Mouse (Mus musculus): ENCODE measurements around the gene Crebbp. TPM values are rescaled to one million over a fixed set of nuclear protein-coding genes. Genes with fewer than 3 reads are reported as not detected.

Gene Crebbp
- total and polyA plus RNA-seq, 2 experiments = 8.4 to 10.1 TPM

DNA sequence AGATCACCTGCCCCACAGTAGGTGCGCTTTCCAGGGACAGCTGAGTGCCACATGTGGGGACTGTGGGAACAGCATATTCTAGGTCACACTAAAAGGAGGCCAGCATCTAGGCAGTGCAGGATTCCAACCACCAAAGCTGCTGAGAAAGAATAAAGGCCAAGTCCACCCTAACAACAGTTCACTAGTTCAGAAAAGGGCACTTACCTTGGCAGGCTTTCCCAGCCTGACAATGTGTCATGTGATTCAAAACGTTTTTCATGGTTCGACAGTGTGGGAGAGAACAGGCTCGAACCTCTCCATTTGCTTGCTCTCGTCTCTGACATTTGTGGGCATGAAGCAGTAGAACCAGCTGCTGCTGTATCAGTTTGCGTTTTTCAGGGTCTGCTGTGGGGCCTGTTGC, 75.3 kb downstream of the Crebbp start:
- Histone ChIP-seq H3K79me2 (ENCODE audit: control insufficient read depth, insufficient read depth, low read length) (peaks cover 18% of the 10 kb centered on the region), H3K9ac (ENCODE audit: low read depth, low read length) (no peak overlapping the region), H3K27ac (replicated peaks; ENCODE audit: insufficient read depth, low read depth, low read length) (no peak overlapping the region), H3K4me3 (ENCODE audit: insufficient read depth, low read depth, low read length) (no peak overlapping the region), H3K4me1 (ENCODE audit: control insufficient read depth, insufficient read depth, low read length) (peaks cover 2% of the 10 kb centered on the region; the same call in 1 of the 2 replicates), H3K27me3 (ENCODE audit: control insufficient read depth, insufficient read depth, low read length) (no peaks in the 10 kb centered on the region), H3K36me3 (ENCODE audit: control insufficient read depth, insufficient read depth, low read length) (peaks cover 25% of the 10 kb centered on the region)
- TF ChIP-seq POLR2A (IDR thresholded peaks at IDR 0.05; ENCODE audit: extremely low read depth, insufficient read depth, low read length) (no peak), CTCF (IDR thresholded peaks at IDR 0.05; ENCODE audit: low read depth, low read length) (no peak)
- peak; percentile 70 for DNase-seq (ENCODE audit: extremely low read depth, low read depth, low spot score)
- WGBS = 49% methylated on average over 6 of the region's 6 CpGs

DNA sequence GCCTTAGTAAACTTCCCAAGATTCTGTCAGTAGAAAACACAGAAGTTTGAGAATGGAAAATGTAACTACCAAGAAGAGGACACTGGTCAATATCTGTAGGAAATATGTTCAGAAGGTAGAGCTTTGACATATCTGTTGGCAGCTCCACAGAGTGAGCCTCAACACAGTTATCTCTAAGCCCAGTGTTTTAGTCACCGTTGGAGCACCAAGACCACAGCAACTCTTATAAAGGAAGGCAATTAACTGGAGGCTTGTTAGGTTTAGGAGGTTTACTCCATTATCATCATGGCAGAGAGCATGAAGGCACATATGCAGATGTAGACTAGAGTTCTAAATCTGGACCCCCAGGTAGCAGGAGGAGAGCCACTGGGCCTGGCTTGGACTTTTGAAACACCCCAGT, 80.0 kb downstream of the Crebbp start:
- 93% methylated on average over 1 of the region's 1 CpGs for WGBS
- no peaks in the 10 kb centered on the region for H3K27me3 ChIP-seq (ENCODE audit: control insufficient read depth, insufficient read depth, low read length)
- DNase-seq (ENCODE audit: extremely low read depth, low read depth, low spot score) = no peak
- peaks cover 28% of the 10 kb centered on the region for H3K36me3 ChIP-seq (ENCODE audit: control insufficient read depth, insufficient read depth, low read length)
- H3K79me2 ChIP-seq (ENCODE audit: control insufficient read depth, insufficient read depth, low read length) = peaks cover 18% of the 10 kb centered on the region; the same call in 1 of the 2 replicates
- no peak overlapping the region for H3K9ac ChIP-seq (ENCODE audit: low read depth, low read length)
- H3K4me1 ChIP-seq (ENCODE audit: control insufficient read depth, insufficient read depth, low read length) = no peaks in the 10 kb centered on the region
- TF ChIP-seq CTCF (IDR thresholded peaks at IDR 0.05; ENCODE audit: low read depth, low read length) (no peak), POLR2A (IDR thresholded peaks at IDR 0.05; ENCODE audit: extremely low read depth, insufficient read depth, low read length) (no peak)
- no peak overlapping the region for H3K4me3 ChIP-seq (ENCODE audit: insufficient read depth, low read depth, low read length)
- H3K27ac ChIP-seq (replicated peaks; ENCODE audit: insufficient read depth, low read depth, low read length) = no peak overlapping the region

- Histone ChIP-seq H3K9ac (ENCODE audit: low read depth, low read length) (no peak overlapping the region), H3K4me3 (ENCODE audit: insufficient read depth, low read depth, low read length) (no peak overlapping the region), H3K79me2 (ENCODE audit: control insufficient read depth, insufficient read depth, low read length) (peaks cover 4% of the 10 kb centered on the region; the same call in 1 of the 2 replicates), H3K27ac (replicated peaks; ENCODE audit: insufficient read depth, low read depth, low read length) (no peak overlapping the region), H3K36me3 (ENCODE audit: control insufficient read depth, insufficient read depth, low read length) (peaks cover 34% of the 10 kb centered on the region), H3K27me3 (ENCODE audit: control insufficient read depth, insufficient read depth, low read length) (no peaks in the 10 kb centered on the region), H3K4me1 (ENCODE audit: control insufficient read depth, insufficient read depth, low read length) (no peaks in the 10 kb centered on the region)
- TF ChIP-seq POLR2A (IDR thresholded peaks at IDR 0.05; ENCODE audit: extremely low read depth, insufficient read depth, low read length) (no peak), CTCF (IDR thresholded peaks at IDR 0.05; ENCODE audit: low read depth, low read length) (no peak)
- 80% methylated on average over 1 of the region's 1 CpGs for WGBS
- DNase-seq (ENCODE audit: extremely low read depth, low read depth, low spot score) = no peak
Measured at GRCm38 (mm10) chr16:4128894-4129293, 84.9 kb downstream of the Crebbp start.

DNA sequence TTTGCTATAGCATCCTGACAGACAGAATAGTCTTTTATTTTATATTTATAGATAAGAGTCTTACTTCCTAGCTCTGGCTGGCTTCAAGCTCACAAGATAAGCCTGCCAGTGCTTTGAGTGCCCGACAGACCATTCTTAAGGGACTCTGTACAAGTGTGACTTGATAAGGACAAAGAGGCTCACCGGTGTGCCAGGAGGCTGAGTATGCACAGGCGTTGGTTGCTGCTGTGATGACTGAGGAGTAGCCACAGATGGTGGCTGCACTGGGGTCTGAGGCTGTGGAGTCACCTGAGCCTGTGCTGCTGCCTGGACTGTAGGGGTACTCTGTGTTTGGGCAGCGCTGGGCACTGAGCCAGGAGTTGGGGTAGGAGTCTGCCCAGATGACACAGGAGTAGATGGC, 96.7 kb downstream of the Crebbp start:
- 85% methylated on average over 4 of the region's 4 CpGs for WGBS
- TF ChIP-seq CTCF (IDR thresholded peaks at IDR 0.05; ENCODE audit: low read depth, low read length) = no peak
- TF ChIP-seq POLR2A (IDR thresholded peaks at IDR 0.05; ENCODE audit: extremely low read depth, insufficient read depth, low read length) = no peak
- H3K4me3 ChIP-seq (ENCODE audit: insufficient read depth, low read depth, low read length) = no peak overlapping the region
- no peaks in the 10 kb centered on the region; the same call in 1 of the 2 replicates for H3K79me2 ChIP-seq (ENCODE audit: control insufficient read depth, insufficient read depth, low read length)
- no peak for DNase-seq (ENCODE audit: extremely low read depth, low read depth, low spot score)
- no peaks in the 10 kb centered on the region for H3K4me1 ChIP-seq (ENCODE audit: control insufficient read depth, insufficient read depth, low read length)
- H3K27ac ChIP-seq (replicated peaks; ENCODE audit: insufficient read depth, low read depth, low read length) = no peak overlapping the region
- no peaks in the 10 kb centered on the region for H3K27me3 ChIP-seq (ENCODE audit: control insufficient read depth, insufficient read depth, low read length)
- no peak overlapping the region for H3K9ac ChIP-seq (ENCODE audit: low read depth, low read length)
- H3K36me3 ChIP-seq (ENCODE audit: control insufficient read depth, insufficient read depth, low read length) = peaks cover 52% of the 10 kb centered on the region

DNA sequence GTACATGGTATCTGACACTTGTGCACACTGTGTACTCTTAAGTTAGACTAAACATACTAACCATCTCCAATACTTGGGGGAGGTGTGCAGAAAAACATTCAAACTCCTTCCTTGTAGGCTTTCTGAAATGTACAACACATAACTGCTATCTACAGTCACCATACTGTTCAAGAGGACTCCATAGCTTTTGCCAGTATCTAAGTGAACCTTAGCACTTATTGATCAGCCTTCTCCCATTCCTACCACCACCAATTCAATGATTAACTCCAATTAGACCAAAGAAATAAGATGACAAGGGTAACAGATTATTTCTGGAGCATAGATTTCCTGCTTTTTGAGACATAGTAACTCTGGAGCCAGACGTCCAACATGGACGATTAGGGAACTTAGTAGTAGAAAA, 113.4 kb downstream of the Crebbp start:
- Histone ChIP-seq H3K27ac (replicated peaks; ENCODE audit: insufficient read depth, low read depth, low read length) (no peak overlapping the region; the same call in 1 of the 2 replicates), H3K79me2 (ENCODE audit: control insufficient read depth, insufficient read depth, low read length) (no peaks in the 10 kb centered on the region; the same call in 1 of the 2 replicates), H3K9ac (ENCODE audit: low read depth, low read length) (no peak overlapping the region), H3K4me1 (ENCODE audit: control insufficient read depth, insufficient read depth, low read length) (peaks cover 10% of the 10 kb centered on the region), H3K27me3 (ENCODE audit: control insufficient read depth, insufficient read depth, low read length) (no peaks in the 10 kb centered on the region), H3K4me3 (ENCODE audit: insufficient read depth, low read depth, low read length) (no peak overlapping the region), H3K36me3 (ENCODE audit: control insufficient read depth, insufficient read depth, low read length) (peaks cover 45% of the 10 kb centered on the region)
- no peak for TF ChIP-seq CTCF (IDR thresholded peaks at IDR 0.05; ENCODE audit: low read depth, low read length)
- no peak for TF ChIP-seq POLR2A (IDR thresholded peaks at IDR 0.05; ENCODE audit: extremely low read depth, insufficient read depth, low read length)
- peak; percentile 91 for DNase-seq (ENCODE audit: extremely low read depth, low read depth, low spot score)
- WGBS = 24% methylated on average over 2 of the region's 2 CpGs

DNA sequence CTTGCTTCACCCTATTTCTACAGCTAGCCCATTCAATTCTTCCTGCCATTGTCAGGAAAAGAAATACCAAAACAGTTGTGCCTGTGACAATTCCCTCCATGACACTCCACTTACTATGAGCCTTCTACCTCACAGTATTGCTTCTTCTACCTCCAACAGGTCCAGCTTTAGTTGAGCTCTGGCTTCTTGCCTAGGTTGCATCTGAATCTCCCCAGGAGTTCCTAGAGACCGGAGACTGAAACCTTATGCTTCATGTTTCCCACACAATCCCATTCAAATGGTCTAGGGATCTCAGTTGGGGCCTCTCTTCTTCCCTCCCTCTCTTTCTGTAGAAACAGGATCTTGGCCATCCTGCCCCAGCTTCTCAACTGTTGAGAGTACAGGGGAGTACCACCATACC, 116.3 kb downstream of the Crebbp start:
- no peak for DNase-seq (ENCODE audit: extremely low read depth, low read depth, low spot score)
- peaks cover 8% of the 10 kb centered on the region for H3K4me1 ChIP-seq (ENCODE audit: control insufficient read depth, insufficient read depth, low read length)
- H3K36me3 ChIP-seq (ENCODE audit: control insufficient read depth, insufficient read depth, low read length) = peaks cover 62% of the 10 kb centered on the region

More for the DNA sequence above, 116.3 kb downstream of the Crebbp start:
- Histone ChIP-seq H3K4me3 (ENCODE audit: insufficient read depth, low read depth, low read length) (no peak overlapping the region), H3K27ac (replicated peaks; ENCODE audit: insufficient read depth, low read depth, low read length) (no peak overlapping the region), H3K27me3 (ENCODE audit: control insufficient read depth, insufficient read depth, low read length) (no peaks in the 10 kb centered on the region), H3K79me2 (ENCODE audit: control insufficient read depth, insufficient read depth, low read length) (no peaks in the 10 kb centered on the region; the same call in 1 of the 2 replicates), H3K9ac (ENCODE audit: low read depth, low read length) (no peak overlapping the region)
- 97% methylated on average over 1 of the region's 1 CpGs for WGBS
- TF ChIP-seq POLR2A (IDR thresholded peaks at IDR 0.05; ENCODE audit: extremely low read depth, insufficient read depth, low read length) (no peak), CTCF (IDR thresholded peaks at IDR 0.05; ENCODE audit: low read depth, low read length) (no peak)
